Mouse (Mus musculus) granulocyte monocyte progenitor cell, adult 5-6 weeks (primary cell): ENCODE measurements around the gene Tmem164. TPM values are rescaled to one million over a fixed set of nuclear protein-coding genes. Genes with fewer than 3 reads are reported as not detected.

Source experiments
- ATAC-seq: replicated peaks from 2 replicates; pipeline ENCODE4 v1.8.0; 2016; ENCODE audit warnings: mild to moderate bottlenecking, moderate TSS enrichment, inconsistent platforms; ENCODE audit not compliant: poor library complexity, severe bottlenecking
- total RNA-seq, 2 experiments: library from RNA; stranded (forward) in 1 of 2; stranded (reverse) in 1 of 2; fragments of 200-712, 200-1000 nt in 1 of 2; fragments of >200 nt in 1 of 2; fragmentation: Nextera tagmentation in 1 of 2; gene quantifications; 2 replicates each; pipeline ENCODE4 v1.2.3; 2014 to 2017

The Tmem164 gene
- total RNA-seq, 2 experiments from 2014 or later = 38.0 to 49.8 TPM

- ATAC-seq = no peak
Measured at GRCm38 (mm10) chrX:142729482-142729881, 48.3 kb downstream of the Tmem164 start.

GRCm38 (mm10) chrX:142737099-142737498, 55.9 kb downstream of the Tmem164 start:
- peak; percentile 54 for ATAC-seq

- peak; percentile 98 for ATAC-seq
Measured at GRCm38 (mm10) chrX:142737719-142738118, 56.5 kb downstream of the Tmem164 start.

- ATAC-seq = no peak
Measured at GRCm38 (mm10) chrX:142747428-142747827, 66.2 kb downstream of the Tmem164 start.

- ATAC-seq = no peak
Measured at GRCm38 (mm10) chrX:142748574-142748973, 67.4 kb downstream of the Tmem164 start.

- no peak for ATAC-seq
Measured at GRCm38 (mm10) chrX:142750775-142751174, 69.6 kb downstream of the Tmem164 start.

GRCm38 (mm10) chrX:142755542-142755941, 74.3 kb downstream of the Tmem164 start:
- ATAC-seq = no peak

GRCm38 (mm10) chrX:142760415-142760814, 79.2 kb downstream of the Tmem164 start:
- ATAC-seq = no peak

- no peak for ATAC-seq
Measured at GRCm38 (mm10) chrX:142763337-142763736, 82.1 kb downstream of the Tmem164 start.

- ATAC-seq = no peak
Measured at GRCm38 (mm10) chrX:142769698-142770097, 88.5 kb downstream of the Tmem164 start.

GRCm38 (mm10) chrX:142773658-142774057, 92.5 kb downstream of the Tmem164 start:
- ATAC-seq = no peak

GRCm38 (mm10) chrX:142776131-142776530, 94.9 kb downstream of the Tmem164 start:
- ATAC-seq = no peak

- ATAC-seq = peak; percentile 95
Measured at GRCm38 (mm10) chrX:142778638-142779037, 97.4 kb downstream of the Tmem164 start.

- ATAC-seq = no peak
Measured at GRCm38 (mm10) chrX:142786160-142787052, 105.2 kb downstream of the Tmem164 start.

GRCm38 (mm10) chrX:142792185-142792584, 111.0 kb downstream of the Tmem164 start:
- ATAC-seq = no peak

GRCm38 (mm10) chrX:142794069-142794610, 112.9 kb downstream of the Tmem164 start:
- no peak for ATAC-seq

- no peak for ATAC-seq
Measured at GRCm38 (mm10) chrX:142804596-142804995, 123.4 kb downstream of the Tmem164 start.

- peak; percentile 58 for ATAC-seq
Measured at GRCm38 (mm10) chrX:142806126-142806525, 124.9 kb downstream of the Tmem164 start.

GRCm38 (mm10) chrX:142806620-142807061, 125.4 kb downstream of the Tmem164 start:
- no peak for ATAC-seq

GRCm38 (mm10) chrX:142808411-142808810, 127.2 kb downstream of the Tmem164 start:
- peak; percentile 65 for ATAC-seq

GRCm38 (mm10) chrX:142813146-142813545, 131.9 kb downstream of the Tmem164 start:
- ATAC-seq = peak; percentile 62
